Mouse (Mus musculus) bone marrow, adult 2 months (tissue): ENCODE results near the gene Kcne1.

ENCODE experiments used
- CTCF ChIP-seq: fragments of 200-500 bp; IDR thresholded peaks from 2 replicates; pipeline ENCODE4 v1.5.1; 2011; ENCODE audit warnings: low read length, control low read depth; ENCODE audit not compliant: control insufficient read depth, insufficient read depth
- POLR2A ChIP-seq: fragments of 200-500 bp; IDR thresholded peaks from 2 replicates; pipeline ENCODE4 v1.6.1; 2011; ENCODE audit warnings: low read depth, mild to moderate bottlenecking, control low read depth, low read length, borderline replicate concordance; ENCODE audit not compliant: control insufficient read depth

GRCm38 (mm10) chr16:92348941-92349340 lies 10.3 kb downstream of the Kcne1 start:
- TF ChIP-seq POLR2A (no peak), CTCF (no peak)
